Mouse (Mus musculus) adrenal gland, adult 8-10 months (tissue): Measurements from ENCODE around the gene Gm20929. TPM values are rescaled to one million over a fixed set of nuclear protein-coding genes. Genes with fewer than 3 reads are reported as not detected.
"Not testable (repeated sequence)": the region's sequence is repeated elsewhere in the genome, so short reads cannot be mapped to it uniquely, and the experiment has no call there.

Experiments used
- DNase-seq: peaks from one replicate; pipeline ENCODE4 v3.0.0; 2022
- total RNA-seq, 4 experiments: library from RNA; stranded (reverse); gene quantifications; 2 replicates each; pipeline ENCODE4 v1.2.4; 2022

Gm20929 gene
- not detected for total RNA-seq

GRCm38 (mm10) chrY:53843649-53844048, at the start of gene Gm20929:
Gm20929 (plus strand) TSS chrY:53843949.
- DNase-seq, result not testable (repeated sequence)
